Mouse (Mus musculus) lung, adult 2 months (tissue): ENCODE data around the gene Wdr11.

Experiments
- CTCF ChIP-seq: fragments of 200-500 bp; IDR thresholded peaks from 2 replicates; pipeline ENCODE4 v1.5.1; 2011; ENCODE audit warnings: mild to moderate bottlenecking, low read length, control low read depth; ENCODE audit not compliant: insufficient read depth
- POLR2A ChIP-seq: fragments of 200-500 bp; IDR thresholded peaks from 2 replicates; pipeline ENCODE4 v1.6.1; 2011; ENCODE audit warnings: low read depth, mild to moderate bottlenecking, control low read depth, low read length, borderline replicate concordance; ENCODE audit errors: extremely low read depth

- TF ChIP-seq CTCF (no peak), POLR2A (no peak)
Measured at GRCm38 (mm10) chr7:129575110-129575784, 16.4 kb upstream of the Wdr11 start.
